Mouse (Mus musculus) myocyte (in vitro differentiated cells): Measurements from ENCODE around the gene Kctd6.

Experiments
- CEBPB ChIP-seq: IDR thresholded peaks from 2 replicates; pipeline ENCODE4 v1.6.1; 2011; ENCODE audit warnings: mild to moderate bottlenecking, moderate library complexity; ENCODE audit not compliant: poor library complexity, insufficient read depth, severe bottlenecking
- POLR2A ChIP-seq: IDR thresholded peaks from one replicate; pipeline ENCODE4 v1.6.1; 2011; ENCODE audit warnings: low read depth, mild to moderate bottlenecking, control low read depth, moderate library complexity; ENCODE audit not compliant: insufficient read length
- REST ChIP-seq: IDR thresholded peaks from one replicate; pipeline ENCODE4 v1.6.1; 2011; ENCODE audit warnings: mild to moderate bottlenecking, control low read depth, moderate library complexity; ENCODE audit not compliant: insufficient read depth, insufficient read length
- USF1 ChIP-seq: IDR thresholded peaks from one replicate; pipeline ENCODE4 v1.6.1; 2011; ENCODE audit warnings: low read depth, mild to moderate bottlenecking, control low read depth, moderate library complexity

DNA sequence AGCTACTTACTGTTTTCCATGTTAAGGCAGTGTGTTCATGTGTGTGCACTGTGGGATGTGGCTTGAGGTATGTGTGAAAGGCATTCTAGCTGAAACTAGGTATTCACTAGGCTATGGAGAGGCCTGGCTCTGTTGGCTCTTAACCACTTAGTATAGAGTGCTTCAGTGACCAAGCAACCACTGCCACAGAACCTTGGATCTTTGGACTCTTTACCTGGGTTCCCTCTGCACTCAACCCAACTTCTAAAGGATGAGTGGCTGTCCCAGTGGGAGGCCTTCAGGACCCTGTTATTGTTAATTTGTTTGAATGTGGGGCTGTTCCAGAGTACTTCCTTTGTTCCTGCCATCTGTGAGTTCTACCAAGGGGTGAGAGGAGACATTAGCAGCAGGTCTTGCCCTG is 27.9 kb downstream of the Kctd6 start:
- no peak for TF ChIP-seq USF1
- TF ChIP-seq CEBPB, result no peak
- TF ChIP-seq POLR2A, result no peak
- TF ChIP-seq REST, result no peak
